Mouse (Mus musculus): ENCODE measurements around the gene Olfr65.
A peak's percentile ranks its signal among the peaks of the same experiment; 100 is the strongest.

- TF ChIP-seq CTCF (IDR thresholded peaks at IDR 0.05; ENCODE audit: low read depth) (peak; percentile 96), EP300 (IDR thresholded peaks at IDR 0.05; ENCODE audit: low read depth) (peak; percentile 74)
These were observed 39.4 kb downstream of the Olfr65 start for GRCm38 (mm10) chr7:103942730-103943129.
